Mouse (Mus musculus): ENCODE results near the gene Prpf18. TPM values are rescaled to one million over a fixed set of nuclear protein-coding genes. Genes with fewer than 3 reads are reported as not detected.
A peak's percentile ranks its signal among the peaks of the same experiment; 100 is the strongest.

Prpf18 gene
- total RNA-seq (2012; rRNA removed) (23.5 and 23.8 TPM in 2 replicates), total RNA-seq (2014; rRNA removed) (35.0 and 37.1 TPM in 2 replicates), polyA plus RNA-seq (2012; ENCODE audit: insufficient read length, low read depth) (37.6 and 38.5 TPM in 2 replicates)

- peaks cover 34% of the 10 kb centered on the region for H3K79me2 ChIP-seq (replicated peaks; ENCODE audit: control insufficient read depth, extremely low read depth, insufficient read depth, poor library complexity, severe bottlenecking)
- H3K9me3 ChIP-seq (replicated peaks; ENCODE audit: low read length): no peaks in the 10 kb centered on the region
- peak; percentile 89 for DNase-seq (ENCODE audit: extremely low read depth)
- H3K4me3 ChIP-seq (replicated peaks in 1 of 3; ENCODE audit: low read depth in 2 of 3, low read length in 2 of 3, poor library complexity in 1 of 3): peak within 1 kb of the TSS; percentile 71 to 89 (median 85)
- peaks cover 8 to 13% of the 10 kb centered on the region in 2 experiments for H3K36me3 ChIP-seq (replicated peaks in 1 of 2; ENCODE audit: control insufficient read depth in 1 of 2, insufficient read depth in 1 of 2, low read length in 1 of 2)
- H3K9ac ChIP-seq (ENCODE audit: insufficient read depth, low read depth): peak within 1 kb of the TSS; percentile 80
- no peak within 1 kb of the TSS; the same call in 1 of the 2 replicates for H3K27ac ChIP-seq (ENCODE audit: insufficient read depth, low read depth)
- in situ Hi-C loops (cut with MboI; ENCODE audit: low pct_ligation_motif_present, low pct_unique_long_range_greater_than_20kb, low sequenced_read_pairs) (no loop called here), dilution Hi-C loops (cut with MboI; ENCODE audit: extremely low pct_ligation_motif_present, extremely low pct_unique_long_range_greater_than_20kb, low sequenced_read_pairs) (no loop called here)
- peak within 1 kb of the TSS; percentile 96 for H3K4me2 ChIP-seq (ENCODE audit: insufficient read depth, low read depth, poor library complexity, severe bottlenecking)
- TF ChIP-seq JUN (IDR thresholded peaks at IDR 0.05; ENCODE audit: insufficient read depth, low read depth, low read length) (no peak), SMC3 (IDR thresholded peaks at IDR 0.05; ENCODE audit: low read depth, low read length) (peak; percentile 43), MAFK (IDR thresholded peaks at IDR 0.05; ENCODE audit: insufficient replicate concordance, low read length) (no peak), NRF1 (IDR thresholded peaks at IDR 0.05; ENCODE audit: low read depth, low read length) (no peak), MAZ (IDR thresholded peaks at IDR 0.05; ENCODE audit: low read depth, low read length) (peak; percentile 77; the same call in 1 of the 2 replicates), GABPA (IDR thresholded peaks at IDR 0.05; ENCODE audit: insufficient replicate concordance, low read depth, low read length) (peak; percentile 77), IRF4 (IDR thresholded peaks at IDR 0.05; ENCODE audit: low read depth, low read length) (peak; percentile 69; the same call in 1 of the 2 replicates), CTCF (conservative IDR thresholded peaks at IDR 0.05 in 1 of 2, IDR thresholded peaks at IDR 0.05 in 1 of 2; ENCODE audit: low read depth in 2 of 2, low read length in 2 of 2) (peak; percentile 44 to 82), ELF1 (IDR thresholded peaks at IDR 0.05; ENCODE audit: low read depth, low read length) (peak; percentile 83), TBP (conservative IDR thresholded peaks at IDR 0.05; ENCODE audit: low read depth, low read length) (0 out of 2 replicates have a peak, but pooled peaks have one; percentile 83), KAT2A (IDR thresholded peaks at IDR 0.05; ENCODE audit: insufficient replicate concordance, low read length) (peak; percentile 89; the same call in 1 of the 2 replicates), USF2 (conservative IDR thresholded peaks at IDR 0.05; ENCODE audit: low read depth, low read length) (no peak), E2F4 (IDR thresholded peaks at IDR 0.05; ENCODE audit: insufficient replicate concordance, low read depth, low read length) (peak; percentile 95; the same call in 1 of the 2 replicates), ETS1 (conservative IDR thresholded peaks at IDR 0.05; ENCODE audit: low read depth, low read length) (peak; percentile 38), ZMIZ1 (IDR thresholded peaks at IDR 0.05; ENCODE audit: low read depth, low read length) (no peak; the same call in 1 of the 2 replicates), MYC (IDR thresholded peaks at IDR 0.05; ENCODE audit: low read depth, low read length) (peak; percentile 54; the same call in 1 of the 2 replicates), MEF2A (IDR thresholded peaks at IDR 0.05; ENCODE audit: borderline replicate concordance, low read depth, low read length) (peak; percentile 68), UBTF (IDR thresholded peaks at IDR 0.05; ENCODE audit: low read depth, low read length) (no peak), BHLHE40 (IDR thresholded peaks at IDR 0.05; ENCODE audit: low read depth, low read length) (no peak), JUND (conservative IDR thresholded peaks at IDR 0.05; ENCODE audit: low read depth, low read length) (no peak), SIN3A (IDR thresholded peaks at IDR 0.05; ENCODE audit: low read length) (peak; percentile 89), MAX (IDR thresholded peaks at IDR 0.05; ENCODE audit: low read length) (no peak), CHD1 (IDR thresholded peaks at IDR 0.05; ENCODE audit: low read depth, low read length) (no peak), MXI1 (IDR thresholded peaks at IDR 0.05; ENCODE audit: low read depth, low read length) (peak; percentile 76; the same call in 1 of the 2 replicates), USF1 (IDR thresholded peaks at IDR 0.05; ENCODE audit: low read depth, low read length) (no peak), POLR2AphosphoS2 (IDR thresholded peaks at IDR 0.05; ENCODE audit: low read depth, low read length) (no peak), ZNF384 (IDR thresholded peaks at IDR 0.05; ENCODE audit: low read depth, low read length) (no peak), POLR2A (IDR thresholded peaks at IDR 0.05; ENCODE audit: low read depth, low read length) (peak; percentile 82), TCF12 (IDR thresholded peaks at IDR 0.05; ENCODE audit: low read depth, low read length) (peak; percentile 78), EP300 (IDR thresholded peaks at IDR 0.05; ENCODE audit: low read length) (no peak), ZC3H11A (IDR thresholded peaks at IDR 0.05; ENCODE audit: low read depth, low read length) (no peak), NELFE (IDR thresholded peaks at IDR 0.05; ENCODE audit: low read depth, low read length) (peak; percentile 91), HCFC1 (IDR thresholded peaks at IDR 0.05; ENCODE audit: low read depth, low read length) (peak; percentile 93), RCOR1 (conservative IDR thresholded peaks at IDR 0.05; ENCODE audit: low read depth, low read length) (no peak)
- H3K4me1 ChIP-seq (ENCODE audit: control insufficient read depth in 1 of 2, insufficient read depth in 2 of 2): peaks cover 4 to 21% of the 10 kb centered on the region in 2 experiments; a peak in 2 of 4 replicates
- no peaks in the 10 kb centered on the region for H3K27me3 ChIP-seq (replicated peaks)
Observed at GRCm38 (mm10) chr2:4651500-4652285, at the start of gene Prpf18. Gene Prpf18 (minus strand): TSS chr2:4652113.

Data from CH12.LX (cell line).